Mouse (Mus musculus) C2C12 (cell line): Measurements from ENCODE around the gene Rpusd2.

Source experiments
- CEBPB ChIP-seq: IDR thresholded peaks from one replicate; pipeline ENCODE4 v1.6.1; 2011; ENCODE audit warnings: low read depth, mild to moderate bottlenecking, control low read depth, moderate library complexity
- CTCF ChIP-seq: IDR thresholded peaks from one replicate; pipeline ENCODE4 v1.5.1; 2011; ENCODE audit not compliant: control insufficient read depth, insufficient read depth, insufficient read length
- MAX ChIP-seq: IDR thresholded peaks from one replicate; pipeline ENCODE4 v1.6.1; 2011; ENCODE audit warnings: mild to moderate bottlenecking, control low read depth
- MYOD1 ChIP-seq: IDR thresholded peaks from one replicate; pipeline ENCODE4 v1.6.1; 2011; ENCODE audit warnings: low read depth; ENCODE audit not compliant: control insufficient read depth, insufficient read length
- MYOG ChIP-seq: IDR thresholded peaks from one replicate; pipeline ENCODE4 v1.6.1; 2011; ENCODE audit not compliant: control insufficient read depth, insufficient read length; ENCODE audit errors: extremely low read depth
- USF1 ChIP-seq: IDR thresholded peaks from one replicate; pipeline ENCODE4 v1.6.1; 2011; ENCODE audit warnings: low read depth, mild to moderate bottlenecking, control low read depth, moderate library complexity

DNA sequence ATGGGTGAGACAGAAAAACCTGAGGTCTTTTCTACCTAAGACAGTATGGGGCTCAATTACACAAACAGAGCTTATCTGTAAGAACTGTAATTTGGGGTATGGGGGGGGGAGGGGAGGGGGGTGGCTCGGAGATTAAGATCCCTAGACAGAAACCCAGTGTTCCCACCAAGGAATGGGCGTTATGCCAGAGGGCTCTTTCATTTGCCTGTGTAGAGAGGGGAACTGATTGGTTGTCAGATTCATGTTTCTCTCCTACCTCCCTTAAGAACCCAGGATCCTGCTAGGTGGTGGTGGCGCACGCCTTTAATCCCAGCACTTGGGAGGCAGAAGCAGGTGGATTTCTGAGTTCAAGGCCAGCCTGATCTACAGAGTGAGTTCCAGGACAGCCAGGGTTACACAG, 15.1 kb upstream of the Rpusd2 start:
- TF ChIP-seq CTCF: no peak
- no peak for TF ChIP-seq MYOG
- no peak for TF ChIP-seq USF1
- no peak for TF ChIP-seq MAX
- no peak for TF ChIP-seq CEBPB
- TF ChIP-seq MYOD1: no peak
